Mouse (Mus musculus): ENCODE data around the gene Rusc1.
"Not testable (repeated sequence)": the region's sequence is repeated elsewhere in the genome, so short reads cannot be mapped to it uniquely, and the experiment has no call there.

Gene Rusc1

DNA sequence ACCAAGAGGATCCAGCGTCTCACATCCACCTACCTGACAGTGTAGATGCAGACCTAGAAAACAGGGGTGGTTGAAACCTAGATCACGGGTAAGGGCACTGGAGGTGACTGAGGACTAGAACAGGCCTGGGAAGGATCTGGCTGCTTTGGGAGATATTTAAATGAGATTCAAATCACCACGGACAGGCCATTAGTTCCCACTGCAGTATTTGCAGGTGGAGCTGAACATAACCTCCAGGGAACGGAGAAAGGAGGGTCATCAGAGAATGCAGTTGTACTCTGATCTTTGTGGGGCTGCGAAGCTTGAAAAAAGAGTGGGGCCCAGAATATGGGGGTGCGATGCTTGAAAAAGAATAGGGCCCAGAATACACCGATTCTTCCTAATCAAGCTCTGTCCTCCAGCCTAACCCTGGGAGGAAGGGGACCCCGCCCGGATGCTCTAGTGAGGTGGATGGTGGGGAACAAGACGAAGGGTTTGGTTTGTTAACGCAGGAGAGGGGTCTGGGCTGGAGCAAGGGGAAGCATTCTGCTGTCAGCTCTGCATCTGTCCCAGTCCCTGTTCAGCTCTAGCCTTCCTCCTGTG, 511 bp downstream of the Rusc1 start:
- DNase-seq (ENCODE audit: low read depth) = no peak

DNA sequence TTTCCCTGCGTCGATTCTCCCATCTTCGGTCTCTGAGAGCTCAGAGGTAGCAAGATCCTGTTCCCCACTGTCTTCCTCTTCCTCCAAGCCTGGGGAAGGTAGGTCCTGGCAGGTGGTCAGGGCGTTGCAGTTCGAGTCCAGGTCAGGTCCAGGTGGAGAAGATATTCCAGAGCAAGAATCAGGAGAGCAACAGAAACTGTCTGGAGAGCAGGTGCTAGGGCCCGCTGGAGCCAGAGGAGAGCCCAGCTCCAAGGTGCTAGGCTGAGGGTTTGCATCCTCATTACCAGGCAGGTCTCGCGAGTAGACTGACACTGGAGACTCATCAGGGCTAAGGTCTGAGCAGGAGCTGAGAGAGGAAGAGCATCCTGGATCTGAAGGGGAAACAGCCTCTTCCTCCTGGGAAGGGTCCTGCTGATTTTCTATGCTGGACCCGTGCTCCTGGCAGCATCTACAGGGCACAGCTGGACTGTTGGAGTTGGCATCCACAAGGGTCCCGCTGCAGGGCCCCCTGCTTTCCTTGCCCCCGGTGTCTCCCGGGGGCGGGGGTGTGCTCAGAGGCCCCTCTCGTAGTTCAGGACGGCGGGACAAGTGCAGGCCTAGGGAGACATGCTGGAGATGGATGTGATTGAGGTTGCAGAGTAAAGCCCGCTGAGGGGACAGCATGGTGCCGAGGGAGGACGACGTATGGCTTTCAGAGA, 1.2 kb downstream of the Rusc1 start:
- peak; percentile 28 for DNase-seq (ENCODE audit: low read depth)

DNA sequence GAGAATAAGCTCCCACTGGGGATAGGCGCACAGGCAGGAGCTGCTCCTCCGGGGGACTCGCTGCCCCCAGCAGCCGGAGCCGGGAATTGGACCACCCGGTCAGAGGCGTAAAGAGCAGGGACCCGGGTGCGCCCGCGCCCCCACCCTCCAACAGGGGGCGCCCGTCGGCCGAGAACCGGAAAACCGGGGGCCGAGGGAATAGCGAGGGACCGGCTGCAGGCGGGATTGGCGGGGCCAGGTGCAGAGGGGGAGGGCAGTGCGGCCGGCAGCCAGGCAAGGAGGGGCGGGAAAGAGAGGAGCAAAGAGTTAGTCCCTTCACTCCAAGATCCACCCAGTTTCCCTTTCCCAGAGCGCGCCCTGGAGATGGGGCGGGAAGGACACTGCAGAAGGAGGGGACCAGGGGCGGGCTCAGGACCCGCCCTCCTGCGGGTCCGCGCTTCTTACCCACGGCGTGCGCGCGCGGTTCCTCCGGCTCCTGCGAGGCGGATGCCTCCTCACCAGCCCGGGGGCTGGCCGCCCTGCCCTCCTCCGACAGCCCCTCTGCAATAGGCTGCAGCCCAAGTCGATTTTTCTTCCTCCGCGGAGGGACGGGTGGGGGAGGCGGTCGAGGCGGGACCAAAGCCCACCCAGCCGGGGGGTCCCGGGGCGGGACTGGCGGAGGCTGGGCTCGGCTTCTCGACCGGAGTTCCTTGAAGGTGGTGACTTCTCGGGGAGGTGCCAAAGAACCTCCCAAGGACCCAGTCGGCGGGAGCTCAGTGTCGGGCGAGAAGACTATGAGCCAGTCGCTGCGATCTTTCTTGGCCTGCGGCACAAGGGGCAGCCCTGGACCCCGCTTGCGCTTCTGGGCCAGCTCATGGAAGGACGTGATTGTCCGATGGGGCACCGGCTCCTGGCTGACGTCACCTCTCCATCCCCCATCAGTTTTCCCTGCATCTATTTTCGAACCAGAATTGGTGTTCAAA, 2.1 kb downstream of the Rusc1 start:
- DNase-seq (ENCODE audit: low read depth) = peak; percentile 82

DNA sequence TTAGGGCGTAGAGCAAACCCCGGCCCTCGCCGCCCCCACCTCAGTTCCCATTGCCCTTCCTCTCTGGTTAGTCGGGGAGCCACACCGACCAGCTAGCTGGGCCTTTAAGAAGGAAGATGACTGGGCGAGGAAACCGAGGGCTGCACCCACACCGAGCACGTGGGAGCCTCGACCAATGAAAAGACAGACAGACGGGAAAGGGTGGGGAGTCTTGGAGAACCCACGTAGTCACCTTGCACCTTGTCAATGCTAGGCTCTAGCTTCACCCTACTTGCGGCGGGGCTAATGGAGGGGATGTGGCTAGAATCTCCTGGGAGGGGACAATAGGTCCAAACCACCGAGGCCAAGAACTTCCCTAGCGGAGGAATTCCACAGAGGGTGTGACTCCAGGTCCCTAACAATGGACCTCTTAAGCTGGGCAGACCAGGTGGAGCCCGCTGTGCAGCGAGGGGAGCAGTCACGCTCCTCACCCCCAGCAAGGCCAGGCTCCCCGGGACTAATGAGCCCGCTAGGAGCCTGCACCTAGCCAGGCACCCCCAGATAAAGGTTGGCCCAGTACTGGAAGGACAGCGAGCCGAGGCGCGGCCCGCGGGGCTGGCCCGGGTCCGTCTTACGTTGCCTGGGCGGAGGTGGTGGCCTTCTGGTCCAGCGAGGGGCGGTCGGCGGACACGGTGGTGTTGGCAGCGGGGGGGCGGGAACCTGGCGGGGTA, 3.1 kb downstream of the Rusc1 start:
- peak; percentile 91 for DNase-seq (ENCODE audit: low read depth)

DNA sequence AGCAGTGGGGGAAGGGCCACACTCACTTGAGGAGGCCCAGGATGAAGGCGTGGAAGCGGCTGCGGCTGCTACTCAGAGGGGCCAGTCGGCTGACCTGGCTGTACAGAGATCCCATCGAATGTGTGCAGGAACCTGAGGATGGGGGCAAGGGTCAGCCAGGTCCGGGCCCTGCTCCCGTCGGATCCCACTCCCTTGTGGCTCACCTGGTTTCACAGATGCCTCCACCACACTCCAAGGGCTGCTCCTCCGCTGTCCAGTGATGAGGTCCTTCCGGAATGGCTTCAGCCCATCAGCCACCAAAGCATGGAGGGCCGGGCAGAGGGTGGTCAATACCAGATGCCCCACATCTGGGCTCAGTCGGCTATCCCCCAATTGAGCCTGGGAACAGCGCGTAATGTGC, 4.1 kb downstream of the Rusc1 start:
- no peak for DNase-seq (ENCODE audit: low read depth)

DNA sequence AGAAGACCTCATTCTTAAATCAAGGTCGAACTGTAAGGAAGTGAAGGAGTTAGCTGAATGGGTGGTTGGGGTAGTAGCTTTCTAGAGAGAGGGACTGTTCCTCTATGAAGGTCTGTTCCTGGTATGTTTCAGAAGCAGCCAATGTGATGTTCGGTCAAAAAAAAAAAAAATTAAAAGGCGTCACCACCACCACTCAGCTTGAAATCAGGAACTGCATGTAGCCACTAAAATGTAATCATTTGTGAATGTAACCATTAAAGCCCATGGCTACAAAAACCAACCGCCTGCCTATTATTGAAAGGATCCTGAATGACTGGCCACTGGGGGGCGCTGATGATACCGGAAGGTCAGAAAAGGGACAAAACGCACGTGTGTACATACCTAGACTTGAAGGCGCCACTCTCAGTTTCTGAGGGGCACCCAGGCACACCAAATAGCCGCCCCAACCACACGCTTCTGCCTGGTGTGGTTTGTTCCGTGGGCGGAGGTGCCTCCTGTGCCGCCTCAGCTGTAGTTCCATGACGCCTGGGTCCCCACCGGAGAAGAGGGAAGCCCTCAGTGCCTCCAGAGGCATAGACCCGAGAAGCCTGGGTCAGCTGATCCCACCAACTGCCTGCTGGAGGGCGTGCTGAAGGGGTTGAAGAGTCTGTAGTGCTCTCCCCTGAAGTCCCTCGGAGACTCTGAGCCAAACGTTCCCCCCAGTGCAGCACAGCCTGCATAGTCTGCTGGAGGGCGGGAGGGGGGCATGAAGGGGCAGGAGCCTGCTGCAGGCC, 5.6 kb downstream of the Rusc1 start:
- peak; percentile 92 for DNase-seq (ENCODE audit: low read depth)

DNA sequence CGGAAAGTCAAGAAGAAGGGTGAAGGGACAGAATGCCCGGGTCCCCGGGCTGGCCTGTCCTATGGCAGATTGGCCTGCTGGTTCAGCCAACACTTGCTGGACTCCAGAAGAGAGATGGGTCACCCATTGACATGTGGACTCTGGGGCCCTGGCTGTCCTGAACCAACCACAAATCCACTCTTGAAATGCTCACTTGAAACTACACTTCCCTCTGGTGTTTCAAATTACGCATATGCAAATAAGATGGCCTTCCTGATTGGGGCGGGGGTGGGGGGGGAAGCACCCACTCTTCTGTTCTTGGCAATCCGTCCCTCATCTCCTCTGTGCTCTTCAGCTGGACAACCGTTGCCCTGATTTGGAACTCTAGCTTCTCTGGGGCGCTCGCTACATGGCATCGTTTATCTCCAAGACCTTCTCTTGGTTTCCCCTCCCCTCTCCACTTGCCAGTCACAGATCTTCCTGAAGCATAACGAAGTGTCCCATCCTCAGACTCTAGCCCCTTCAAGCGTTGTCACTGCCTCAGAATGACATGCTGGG, 8.4 kb downstream of the Rusc1 start:
- no peak for DNase-seq (ENCODE audit: low read depth)

DNA sequence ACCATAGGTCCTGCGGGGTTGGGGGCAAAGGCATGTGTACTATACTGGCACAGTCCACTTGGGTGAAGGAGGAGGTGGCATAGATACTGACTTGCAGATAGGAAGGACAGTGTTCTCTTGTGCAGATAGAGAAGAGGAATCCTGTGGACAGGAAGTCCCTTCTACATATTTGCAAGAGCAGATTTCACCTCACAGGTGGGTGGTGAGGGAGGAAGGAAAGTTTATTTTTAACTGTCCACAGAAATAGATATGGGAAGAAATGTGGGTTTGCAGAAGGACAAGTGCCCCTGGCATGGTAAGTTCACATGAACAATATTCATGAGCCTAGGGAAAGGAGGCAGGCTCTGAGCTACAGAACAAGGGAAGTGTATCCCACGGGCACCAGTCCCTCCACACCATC, 9.0 kb downstream of the Rusc1 start:
- no peak for DNase-seq (ENCODE audit: low read depth)

DNA sequence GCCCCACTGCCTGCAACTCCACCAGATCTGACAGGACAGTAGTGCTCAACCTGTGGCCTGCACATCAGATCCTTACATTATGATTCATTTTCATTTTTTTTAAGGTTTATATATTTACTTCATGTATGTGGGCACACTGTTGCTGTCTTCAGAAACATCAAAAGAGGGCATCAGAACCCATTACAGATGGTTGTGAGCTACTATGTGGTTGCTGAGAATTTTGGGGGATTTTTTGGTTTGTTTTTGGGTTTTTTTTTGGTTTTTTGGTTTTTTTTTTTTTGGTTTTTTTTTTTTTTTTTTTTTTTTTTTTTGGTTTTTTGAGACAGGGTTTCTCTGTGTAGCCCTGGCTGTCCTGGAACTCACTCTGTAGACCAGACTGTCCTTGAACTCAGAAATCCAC, 10.8 kb downstream of the Rusc1 start:
- DNase-seq (ENCODE audit: low read depth) = not testable (repeated sequence)

DNA sequence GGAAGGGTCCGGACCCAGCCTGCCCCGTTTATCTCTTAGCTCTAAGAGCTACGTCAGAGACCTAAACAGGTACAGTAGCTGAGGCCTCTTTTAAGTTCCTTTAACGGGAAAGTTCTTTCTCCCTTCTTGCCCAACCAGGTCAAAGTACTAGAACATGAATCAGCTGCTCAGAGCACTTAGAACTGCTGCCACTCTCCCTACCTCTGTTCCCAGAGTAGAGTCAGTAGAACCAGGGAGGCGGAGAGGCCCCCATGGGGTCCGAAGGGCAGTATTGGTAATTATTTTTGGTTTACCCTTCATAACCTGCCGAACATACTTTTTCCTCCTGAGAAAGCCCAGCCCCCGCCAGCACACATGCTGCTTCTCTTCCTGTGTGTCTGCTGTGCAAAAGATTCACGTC, 15.7 kb downstream of the Rusc1 start:
- DNase-seq (ENCODE audit: low read depth) = no peak

DNA sequence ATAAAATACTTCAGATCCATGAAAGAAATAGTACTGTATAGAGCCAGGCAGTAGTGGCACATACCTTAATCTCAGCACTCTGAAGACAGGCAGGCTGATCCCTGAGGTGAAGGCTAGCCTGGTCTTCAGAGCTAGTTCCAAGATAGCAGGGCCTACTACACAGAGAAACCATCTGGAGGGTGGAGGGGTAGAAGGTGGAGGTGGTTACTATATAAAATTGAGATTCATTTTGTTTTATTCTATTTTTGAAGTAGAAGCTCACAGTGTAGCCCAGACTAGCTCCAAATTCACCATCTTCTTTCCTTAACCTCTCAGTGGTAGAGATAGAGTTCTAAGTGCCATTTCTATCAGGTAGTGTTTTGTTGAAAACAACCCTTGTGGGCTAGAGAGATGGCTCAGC, 25.8 kb downstream of the Rusc1 start:
- no peak for DNase-seq (ENCODE audit: low read depth)

DNA sequence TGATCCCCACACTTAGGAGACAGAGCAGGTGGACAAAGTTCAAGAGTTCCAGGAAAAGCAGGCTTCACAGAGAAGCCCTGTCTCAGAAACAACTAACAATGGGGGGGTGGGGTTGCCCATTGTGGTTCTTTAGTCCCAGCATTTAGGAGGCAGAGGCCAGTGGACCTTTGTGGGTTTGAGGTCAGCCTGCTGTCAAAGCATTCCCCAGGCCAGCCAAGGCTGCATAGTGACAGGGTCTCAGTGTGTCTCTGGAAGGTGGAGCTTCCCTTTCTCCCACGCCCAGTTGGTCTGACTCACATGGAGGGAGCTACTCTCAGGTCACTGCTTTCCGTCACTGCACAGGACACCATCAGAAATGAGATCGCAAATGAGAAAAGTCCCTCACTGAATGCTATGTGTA, 31.4 kb downstream of the Rusc1 start:
- DNase-seq (ENCODE audit: low read depth) = no peak

DNA sequence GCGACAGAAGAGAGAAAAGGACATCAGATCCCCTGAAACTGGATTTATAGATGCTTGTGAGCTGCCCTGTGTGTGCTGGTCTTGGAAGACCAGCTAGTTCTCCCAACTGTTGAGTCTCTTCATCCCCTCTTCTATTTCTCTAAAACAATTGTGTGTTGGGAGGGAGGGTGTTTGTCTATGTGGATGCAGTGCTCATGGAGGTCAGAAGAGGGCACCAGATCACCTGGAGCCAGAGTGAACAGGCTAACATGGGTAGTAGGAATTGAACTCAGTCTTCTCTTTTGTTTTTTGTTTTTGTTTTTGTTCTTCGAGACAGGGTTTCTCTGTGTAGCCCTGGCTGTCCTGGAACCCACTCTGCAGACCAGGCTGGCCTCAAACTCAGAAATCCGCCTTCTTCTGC, 34.3 kb downstream of the Rusc1 start:
- peak; percentile 57 for DNase-seq (ENCODE audit: low read depth)

DNA sequence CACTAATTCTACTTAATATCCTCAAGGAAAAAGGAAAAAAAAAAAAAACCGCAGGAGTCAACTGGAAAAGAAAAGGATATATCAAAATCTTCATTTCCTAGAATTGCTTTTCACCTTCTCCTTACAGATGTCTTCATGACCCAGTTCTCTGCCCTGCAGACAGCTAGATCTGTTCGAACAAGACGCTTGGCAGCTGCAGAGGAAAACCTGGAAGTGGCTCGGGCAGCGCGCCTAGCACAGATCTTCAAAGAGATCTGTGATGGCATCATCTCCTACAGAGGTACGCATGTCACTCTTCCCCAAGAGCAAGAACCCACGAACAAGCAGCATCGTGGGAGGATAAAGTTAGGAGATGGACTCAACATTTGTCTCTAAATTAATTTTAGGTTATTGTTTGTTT, 34.8 kb downstream of the Rusc1 start:
- DNase-seq (ENCODE audit: low read depth) = no peak

DNA sequence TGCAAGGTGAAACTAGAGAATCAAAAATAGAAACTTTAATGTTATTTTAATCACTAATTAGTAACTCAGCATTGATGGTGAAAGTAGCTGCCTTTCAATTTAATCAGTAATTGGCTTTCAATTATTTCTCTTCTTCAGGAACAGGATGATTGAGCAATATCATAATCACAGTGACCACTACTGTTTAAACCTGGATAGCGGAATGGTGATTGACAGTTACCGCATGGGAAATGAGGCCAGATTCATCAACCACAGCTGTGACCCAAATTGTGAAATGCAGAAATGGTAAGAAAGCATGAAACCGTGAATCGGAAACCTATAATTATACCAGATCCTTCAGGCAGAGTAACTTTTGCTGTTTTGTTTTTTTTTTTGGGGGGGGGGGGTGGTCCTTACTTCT, 49.8 kb downstream of the Rusc1 start:
- DNase-seq (ENCODE audit: low read depth) = no peak
